Mouse (Mus musculus) midbrain, embryonic 13.5 days (tissue): Measurements from ENCODE around the gene Nubpl. TPM values are rescaled to one million over a fixed set of nuclear protein-coding genes. Genes with fewer than 3 reads are reported as not detected.

Experiments used
- ATAC-seq: fragments of 200-750 bp; cut with Nextera tagmentation; 2 replicates; pipeline ENCODE4 v1.8.0; 2017; ENCODE audit warnings: mild to moderate bottlenecking, moderate TSS enrichment, moderate library complexity
- H3K27ac ChIP-seq: fragments of 300-500 bp; sonication (generic); 2 replicates; pipeline ENCODE4 v1.5.1; 2015; ENCODE audit warnings: inconsistent platforms, mild to moderate bottlenecking, moderate library complexity
- H3K27me3 ChIP-seq: fragments of 300-500 bp; sonication (generic); 2 replicates; pipeline ENCODE4 v1.6.1; 2015; ENCODE audit warnings: mild to moderate bottlenecking, inconsistent platforms
- H3K36me3 ChIP-seq: fragments of 300-500 bp; sonication (generic); 2 replicates; pipeline ENCODE4 v1.6.1; 2015; ENCODE audit warnings: mild to moderate bottlenecking, inconsistent platforms
- H3K4me1 ChIP-seq: fragments of 300-500 bp; sonication (generic); replicated peaks from 2 replicates; pipeline ENCODE4 v1.6.1; 2015; ENCODE audit warnings: inconsistent platforms
- H3K4me2 ChIP-seq: fragments of 300-500 bp; sonication (generic); replicated peaks from 2 replicates; pipeline ENCODE4 v1.6.1; 2015; ENCODE audit warnings: moderate library complexity, mild to moderate bottlenecking, inconsistent platforms
- H3K4me3 ChIP-seq: fragments of 300-500 bp; sonication (generic); replicated peaks from 2 replicates; pipeline ENCODE4 v1.5.1; 2015; ENCODE audit warnings: mild to moderate bottlenecking, inconsistent platforms
- H3K9ac ChIP-seq: fragments of 300-500 bp; sonication (generic); replicated peaks from 2 replicates; pipeline ENCODE4 v1.6.1; 2015; ENCODE audit warnings: mild to moderate bottlenecking, inconsistent platforms
- H3K9me3 ChIP-seq: fragments of 300-500 bp; sonication (generic); 2 replicates; pipeline ENCODE4 v1.6.1; 2016; ENCODE audit warnings: mild to moderate bottlenecking, inconsistent platforms
- WGBS: fragments of 180-500 bp; shearing (Covaris S2); methylation state at CpG from one replicate; pipeline ENCODE4 v1.1.7; 2015; 5-methylcytosine and 5-hydroxymethylcytosine counted together
- polyA plus RNA-seq: library from polyadenylated mRNA; unstranded; fragments of >200 nt; fragmentation: Nextera tagmentation; extraction: Ambion mirVana; gene quantifications from 2 replicates; pipeline ENCODE4 v1.2.1, GENCODE M21; 2015

Gene Nubpl
- polyA plus RNA-seq, 1 experiment from 2014 or later: 9.5 TPM

GRCm38 (mm10) chr12:52254089-52254488 is 156.6 kb downstream of the Nubpl start:
- no peak overlapping the region for H3K4me2 ChIP-seq
- 91% methylated on average over 5 of the region's 5 CpGs for WGBS
- H3K27ac ChIP-seq: no peak overlapping the region
- no peak overlapping the region for H3K9ac ChIP-seq
- no peaks in the 10 kb centered on the region for H3K9me3 ChIP-seq
- no peak for ATAC-seq
- H3K36me3 ChIP-seq: no peaks in the 10 kb centered on the region
- H3K27me3 ChIP-seq: no peaks in the 10 kb centered on the region
- H3K4me3 ChIP-seq: no peak overlapping the region
- no peaks in the 10 kb centered on the region for H3K4me1 ChIP-seq

DNA sequence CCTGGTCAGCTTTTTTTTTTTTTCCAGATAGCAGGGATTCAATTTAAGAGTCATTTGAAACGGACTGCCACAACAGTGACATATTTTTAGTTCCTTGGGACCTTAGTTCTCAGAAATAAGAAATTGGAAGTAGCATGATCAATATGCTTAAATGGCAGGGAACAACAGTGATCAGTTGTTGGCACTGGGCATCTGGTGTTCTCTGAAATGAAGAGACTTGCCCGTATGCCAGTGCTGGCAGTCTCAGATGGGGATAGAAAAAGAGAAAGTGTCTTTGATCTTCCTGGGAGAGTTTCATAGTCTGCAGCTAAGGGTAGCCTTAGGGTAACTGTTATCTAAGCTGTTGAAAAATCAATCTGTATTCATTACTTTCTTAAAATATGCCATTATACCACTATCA is 170.6 kb downstream of the Nubpl start:
- no peaks in the 10 kb centered on the region for H3K36me3 ChIP-seq
- no peak for ATAC-seq

DNA sequence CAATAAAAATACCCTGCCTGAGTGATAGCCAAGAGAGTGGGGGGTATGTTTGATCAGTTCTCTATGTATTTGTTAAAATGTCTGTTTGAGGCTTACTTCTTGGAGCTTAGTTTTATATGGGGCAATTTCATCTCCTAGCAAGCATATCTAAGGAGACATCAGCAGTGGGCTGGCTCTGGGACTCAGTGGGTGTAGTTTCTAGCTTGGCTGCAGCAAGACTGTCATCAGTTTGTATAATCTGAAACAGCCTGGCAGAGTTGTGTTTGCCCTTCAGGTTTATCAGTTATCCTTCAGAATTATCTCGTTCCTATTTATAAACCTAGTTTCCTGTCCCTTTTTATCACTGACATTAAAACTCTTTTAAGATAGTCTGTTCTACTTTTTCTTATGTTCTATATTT is 175.3 kb downstream of the Nubpl start:
- ATAC-seq: no peak
- no peaks in the 10 kb centered on the region for H3K27me3 ChIP-seq
- no peaks in the 10 kb centered on the region for H3K4me1 ChIP-seq
- 89% methylated on average over 1 of the region's 1 CpGs for WGBS
- H3K9me3 ChIP-seq: no peaks in the 10 kb centered on the region
- no peak overlapping the region for H3K4me3 ChIP-seq
- H3K9ac ChIP-seq: no peak overlapping the region
- no peak overlapping the region for H3K27ac ChIP-seq
- no peak overlapping the region for H3K4me2 ChIP-seq
- H3K36me3 ChIP-seq: no peaks in the 10 kb centered on the region

More for the DNA sequence above, 170.6 kb downstream of the Nubpl start:
- WGBS: 86% methylated on average over 2 of the region's 2 CpGs
- Histone ChIP-seq H3K27ac (no peak overlapping the region), H3K4me2 (no peak overlapping the region), H3K4me1 (no peaks in the 10 kb centered on the region), H3K27me3 (no peaks in the 10 kb centered on the region), H3K4me3 (no peak overlapping the region), H3K9me3 (no peaks in the 10 kb centered on the region), H3K9ac (no peak overlapping the region)

- Histone ChIP-seq H3K4me2 (no peak overlapping the region), H3K27ac (no peak overlapping the region), H3K36me3 (no peaks in the 10 kb centered on the region), H3K4me3 (no peak overlapping the region), H3K9ac (no peak overlapping the region), H3K27me3 (no peaks in the 10 kb centered on the region), H3K9me3 (no peaks in the 10 kb centered on the region), H3K4me1 (no peaks in the 10 kb centered on the region)
- no peak for ATAC-seq
- 14% methylated on average over 1 of the region's 1 CpGs for WGBS
Measured at GRCm38 (mm10) chr12:52276320-52276719, 178.8 kb downstream of the Nubpl start.

DNA sequence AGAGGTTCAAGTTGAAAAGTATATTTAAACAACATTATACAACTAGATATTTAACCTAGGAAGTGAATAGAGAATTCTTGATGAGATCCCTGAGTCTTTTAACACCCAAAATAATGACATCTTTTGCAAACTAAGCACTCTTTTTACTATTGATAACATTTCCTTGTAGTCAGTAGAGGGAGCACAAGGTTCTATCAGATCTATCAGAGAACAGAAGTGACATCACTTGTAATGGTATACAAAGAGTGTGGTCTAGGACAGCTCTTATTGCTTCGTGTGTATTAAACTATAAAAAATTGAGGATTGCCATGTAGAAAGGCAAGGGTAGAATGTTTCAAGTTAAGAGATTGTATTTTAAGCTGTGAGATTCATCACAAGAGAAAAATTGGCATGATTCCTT is 183.7 kb downstream of the Nubpl start:
- Histone ChIP-seq H3K36me3 (no peaks in the 10 kb centered on the region), H3K27me3 (no peaks in the 10 kb centered on the region), H3K4me3 (no peak overlapping the region), H3K4me2 (no peak overlapping the region), H3K9ac (no peak overlapping the region), H3K27ac (no peak overlapping the region), H3K9me3 (no peaks in the 10 kb centered on the region), H3K4me1 (no peaks in the 10 kb centered on the region)
- WGBS: 79% methylated on average over 1 of the region's 1 CpGs
- ATAC-seq: no peak

DNA sequence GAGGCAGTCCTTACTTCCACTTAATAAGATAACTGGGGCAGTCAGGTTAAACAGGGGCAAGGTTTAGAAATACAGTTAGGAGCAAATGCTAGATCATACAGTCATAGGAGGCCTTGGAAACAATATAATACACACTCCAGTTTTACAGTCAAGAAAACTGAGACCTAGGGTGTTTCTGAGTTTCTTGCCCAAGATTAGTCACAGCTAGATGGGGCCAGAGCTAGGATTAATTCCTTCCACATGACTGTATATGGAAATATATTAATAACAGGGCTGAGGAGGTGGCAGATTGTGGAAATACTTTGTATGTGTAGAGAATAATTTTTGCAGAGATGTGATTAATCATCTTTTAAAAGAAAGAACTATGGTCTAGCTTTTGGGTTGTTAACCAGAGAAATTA is 186.9 kb downstream of the Nubpl start:
- Histone ChIP-seq H3K4me2 (no peak overlapping the region), H3K36me3 (no peaks in the 10 kb centered on the region), H3K9ac (no peak overlapping the region), H3K27me3 (no peaks in the 10 kb centered on the region), H3K4me3 (no peak overlapping the region), H3K9me3 (no peaks in the 10 kb centered on the region), H3K27ac (no peak overlapping the region), H3K4me1 (peaks cover 13% of the 10 kb centered on the region)
- no peak for ATAC-seq

DNA sequence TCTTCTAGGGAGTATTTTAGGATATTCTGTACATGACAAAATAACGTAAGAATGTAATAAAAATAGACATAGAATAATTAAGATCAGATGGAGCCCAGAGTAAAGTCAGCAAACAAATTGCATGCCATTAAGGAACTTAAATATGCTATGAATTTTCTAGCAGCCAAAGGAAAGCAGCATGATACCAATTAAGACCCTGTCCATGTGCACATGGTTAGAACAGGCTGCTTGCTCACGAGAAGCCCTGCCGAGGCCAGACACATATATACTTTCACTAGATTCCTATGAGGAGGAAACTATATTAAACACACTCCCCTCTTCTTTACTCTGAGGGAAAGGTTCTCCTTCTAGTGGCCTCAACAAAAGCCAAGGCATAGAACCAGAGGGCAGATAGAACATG is 189.3 kb downstream of the Nubpl start:
- H3K4me3 ChIP-seq: no peak overlapping the region
- no peak overlapping the region for H3K9ac ChIP-seq
- no peaks in the 10 kb centered on the region for H3K9me3 ChIP-seq
- no peaks in the 10 kb centered on the region for H3K27me3 ChIP-seq
- peaks cover 21% of the 10 kb centered on the region for H3K4me1 ChIP-seq
- H3K4me2 ChIP-seq: no peak overlapping the region
- ATAC-seq: no peak
- H3K27ac ChIP-seq: no peak overlapping the region
- H3K36me3 ChIP-seq: no peaks in the 10 kb centered on the region
- WGBS: 84% methylated on average over 3 of the region's 3 CpGs

GRCm38 (mm10) chr12:52288537-52288936 is 191.0 kb downstream of the Nubpl start:
- H3K9ac ChIP-seq: no peak overlapping the region
- H3K27ac ChIP-seq: peak overlapping the region; percentile 66; the same call in 1 of the 2 replicates
- no peak overlapping the region for H3K4me3 ChIP-seq
- 60% methylated on average over 4 of the region's 4 CpGs for WGBS
- H3K4me1 ChIP-seq: peaks cover 21% of the 10 kb centered on the region
- H3K4me2 ChIP-seq: no peak overlapping the region
- no peaks in the 10 kb centered on the region for H3K36me3 ChIP-seq
- ATAC-seq: peak; percentile 38; the same call in 1 of the 2 replicates
- no peaks in the 10 kb centered on the region for H3K9me3 ChIP-seq
- H3K27me3 ChIP-seq: no peaks in the 10 kb centered on the region

- Histone ChIP-seq H3K4me2 (peak overlapping the region; percentile 33), H3K27me3 (no peaks in the 10 kb centered on the region), H3K9me3 (no peaks in the 10 kb centered on the region), H3K9ac (0 out of 2 replicates have a peak overlapping the region, but pooled peaks have one; percentile 19), H3K4me3 (no peak overlapping the region), H3K4me1 (peaks cover 24% of the 10 kb centered on the region), H3K36me3 (no peaks in the 10 kb centered on the region), H3K27ac (peak overlapping the region; percentile 66)
- WGBS: 23% methylated on average over 11 of the region's 11 CpGs
- peak; percentile 75 for ATAC-seq
Measured at GRCm38 (mm10) chr12:52288941-52289567, 191.5 kb downstream of the Nubpl start.

- peak; percentile 62 for ATAC-seq
- Histone ChIP-seq H3K4me3 (no peak overlapping the region), H3K27ac (0 out of 2 replicates have a peak overlapping the region, but pooled peaks have one; percentile 15), H3K27me3 (no peaks in the 10 kb centered on the region), H3K36me3 (no peaks in the 10 kb centered on the region), H3K4me1 (peaks cover 24% of the 10 kb centered on the region), H3K9me3 (no peaks in the 10 kb centered on the region), H3K4me2 (no peak overlapping the region), H3K9ac (no peak overlapping the region)
- WGBS: 46% methylated on average over 10 of the region's 10 CpGs
Measured at GRCm38 (mm10) chr12:52289594-52289993, 192.1 kb downstream of the Nubpl start.

- WGBS: 77% methylated on average over 2 of the region's 2 CpGs
- Histone ChIP-seq H3K4me3 (no peak overlapping the region), H3K4me2 (no peak overlapping the region), H3K27me3 (no peaks in the 10 kb centered on the region), H3K36me3 (no peaks in the 10 kb centered on the region), H3K9ac (no peak overlapping the region), H3K9me3 (no peaks in the 10 kb centered on the region), H3K4me1 (peaks cover 17% of the 10 kb centered on the region), H3K27ac (peak overlapping the region; percentile 19; the same call in 1 of the 2 replicates)
- 0 out of 2 replicates have a peak, but pooled peaks have one; percentile 13 for ATAC-seq
Measured at GRCm38 (mm10) chr12:52293931-52294330, 196.4 kb downstream of the Nubpl start.

- 94% methylated on average over 2 of the region's 2 CpGs for WGBS
- Histone ChIP-seq H3K4me3 (no peak overlapping the region), H3K9ac (no peak overlapping the region), H3K27ac (no peak overlapping the region), H3K4me1 (peaks cover 3% of the 10 kb centered on the region; the same call in 1 of the 2 replicates), H3K36me3 (no peaks in the 10 kb centered on the region), H3K27me3 (no peaks in the 10 kb centered on the region), H3K9me3 (no peaks in the 10 kb centered on the region), H3K4me2 (no peak overlapping the region)
- no peak for ATAC-seq
Measured at GRCm38 (mm10) chr12:52297988-52298387, 200.5 kb downstream of the Nubpl start.

GRCm38 (mm10) chr12:52298683-52299082 is 201.1 kb downstream of the Nubpl start:
- no peak for ATAC-seq
- H3K4me1 ChIP-seq: peaks cover 3% of the 10 kb centered on the region; the same call in 1 of the 2 replicates
- no peak overlapping the region for H3K4me3 ChIP-seq
- H3K4me2 ChIP-seq: no peak overlapping the region
- no peak overlapping the region for H3K9ac ChIP-seq
- no peaks in the 10 kb centered on the region for H3K9me3 ChIP-seq
- no peaks in the 10 kb centered on the region for H3K36me3 ChIP-seq
- no peak overlapping the region for H3K27ac ChIP-seq
- H3K27me3 ChIP-seq: no peaks in the 10 kb centered on the region
- 69% methylated on average over 1 of the region's 1 CpGs for WGBS
